Mouse (Mus musculus): Measurements from ENCODE around the gene Krt15. TPM values are rescaled to one million over a fixed set of nuclear protein-coding genes. Genes with fewer than 3 reads are reported as not detected.

The Krt15 gene
- not detected in 3 replicates for total RNA-seq (2017)

DNA sequence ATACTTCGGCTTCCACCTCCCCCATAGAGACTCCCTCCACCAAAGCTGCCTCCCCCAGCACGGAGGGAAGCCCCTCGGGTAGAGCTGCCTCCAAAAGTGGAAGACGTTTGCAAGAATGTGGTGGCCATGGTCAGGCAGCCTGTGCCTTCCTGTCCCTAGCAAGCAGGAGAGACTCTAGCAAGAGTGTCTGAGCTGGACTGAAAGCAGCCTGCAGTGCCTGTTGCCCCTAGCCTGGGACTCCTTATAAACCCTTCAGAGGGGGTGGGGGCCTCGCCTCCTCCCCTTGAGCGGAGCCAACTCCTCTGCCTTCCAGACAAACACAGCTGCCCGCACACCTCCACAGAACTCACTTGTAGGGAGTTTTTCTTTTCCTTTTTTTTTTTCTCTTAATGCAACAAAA, at the start of gene Krt15:
Gene Krt15, minus strand, starts transcription at position 198 of the 400 bp plus-strand sequence.
- ATAC-seq (replicated peaks; ENCODE audit: insufficient number of reproducible peaks, low FRiP score, low TSS enrichment, poor library complexity, severe bottlenecking), result no peak

DNA sequence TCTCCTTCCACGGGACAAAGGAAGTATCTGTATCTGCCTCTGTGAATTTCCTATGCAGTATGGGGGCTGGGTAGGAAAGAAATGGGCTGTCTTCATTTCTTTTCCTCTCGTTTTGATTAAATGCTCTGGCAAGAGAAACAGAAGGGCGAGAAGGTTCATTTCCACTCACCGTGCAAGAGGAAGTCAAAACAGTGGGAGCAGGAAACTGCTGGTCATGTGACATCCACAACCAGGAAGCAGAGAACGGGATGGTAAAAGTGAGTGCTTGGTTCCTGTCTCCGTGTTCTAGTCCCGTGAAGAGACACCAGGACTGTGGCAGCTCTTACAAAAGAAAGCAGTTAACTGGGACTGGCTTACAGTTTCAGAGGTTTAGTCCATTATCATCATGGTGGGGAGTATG, 46.0 kb upstream of the Krt15 start:
- ATAC-seq (replicated peaks; ENCODE audit: insufficient number of reproducible peaks, low FRiP score, low TSS enrichment, poor library complexity, severe bottlenecking), result no peak

DNA sequence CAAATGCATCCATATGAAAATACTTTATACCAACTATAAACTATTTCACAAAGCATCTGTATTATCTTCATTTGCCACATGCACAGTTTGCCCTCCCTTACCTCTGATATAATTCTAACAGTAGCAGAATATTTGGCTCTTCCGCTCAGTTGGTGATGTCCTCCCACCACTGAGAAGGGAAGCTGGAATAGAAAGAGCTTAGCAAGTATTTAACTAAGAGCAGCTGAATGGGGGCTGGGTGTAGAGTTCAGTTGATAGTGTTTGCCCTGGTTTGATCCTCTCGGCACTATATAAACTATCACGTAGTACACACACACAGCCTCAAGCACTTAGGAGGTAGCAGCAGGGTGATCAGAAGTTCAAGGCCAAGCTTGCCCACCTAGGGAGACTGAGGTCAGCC, 43.5 kb upstream of the Krt15 start:
- no peak for ATAC-seq (replicated peaks; ENCODE audit: insufficient number of reproducible peaks, low FRiP score, low TSS enrichment, poor library complexity, severe bottlenecking)

DNA sequence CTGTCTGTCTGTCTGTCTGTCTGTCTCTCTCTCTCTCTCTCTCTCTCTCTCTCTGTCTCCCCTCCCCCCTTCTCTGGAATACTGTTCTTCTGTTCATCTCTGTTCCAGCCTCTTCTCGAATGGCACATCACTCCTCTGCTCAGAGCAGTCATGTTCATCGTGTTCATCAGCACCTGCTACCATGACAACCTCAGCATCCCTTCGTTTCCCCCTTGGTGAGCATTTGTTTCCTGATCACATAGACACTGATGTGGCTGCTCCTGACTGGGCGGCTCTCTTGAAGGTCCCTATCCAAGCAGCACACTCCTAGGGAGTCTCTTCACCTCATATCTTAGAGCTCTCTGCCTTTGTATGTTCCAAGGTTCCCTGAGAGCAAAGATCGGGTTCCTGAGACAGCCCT, 42.6 kb upstream of the Krt15 start:
- ATAC-seq (replicated peaks; ENCODE audit: insufficient number of reproducible peaks, low FRiP score, low TSS enrichment, poor library complexity, severe bottlenecking), result no peak

DNA sequence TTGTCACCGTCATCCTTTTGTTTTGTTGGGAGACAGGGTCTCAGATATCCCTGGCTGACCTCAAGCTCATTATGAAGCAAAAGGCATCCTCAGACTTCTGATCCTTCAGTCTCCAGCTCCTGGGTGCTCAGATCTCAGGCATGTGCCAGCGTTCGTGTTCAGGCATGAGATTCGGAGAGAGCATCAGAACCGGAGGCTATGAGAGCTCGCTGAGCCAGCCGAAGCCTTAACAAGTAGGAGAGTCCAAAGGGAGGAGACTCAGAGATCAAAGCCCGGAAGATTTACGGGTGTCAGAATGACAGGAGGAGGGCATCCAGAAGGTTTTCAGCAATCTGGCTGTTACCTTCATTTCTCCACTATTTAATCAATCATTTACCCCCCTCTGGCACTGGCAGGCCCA, 41.1 kb upstream of the Krt15 start:
- no peak for ATAC-seq (replicated peaks; ENCODE audit: insufficient number of reproducible peaks, low FRiP score, low TSS enrichment, poor library complexity, severe bottlenecking)

DNA sequence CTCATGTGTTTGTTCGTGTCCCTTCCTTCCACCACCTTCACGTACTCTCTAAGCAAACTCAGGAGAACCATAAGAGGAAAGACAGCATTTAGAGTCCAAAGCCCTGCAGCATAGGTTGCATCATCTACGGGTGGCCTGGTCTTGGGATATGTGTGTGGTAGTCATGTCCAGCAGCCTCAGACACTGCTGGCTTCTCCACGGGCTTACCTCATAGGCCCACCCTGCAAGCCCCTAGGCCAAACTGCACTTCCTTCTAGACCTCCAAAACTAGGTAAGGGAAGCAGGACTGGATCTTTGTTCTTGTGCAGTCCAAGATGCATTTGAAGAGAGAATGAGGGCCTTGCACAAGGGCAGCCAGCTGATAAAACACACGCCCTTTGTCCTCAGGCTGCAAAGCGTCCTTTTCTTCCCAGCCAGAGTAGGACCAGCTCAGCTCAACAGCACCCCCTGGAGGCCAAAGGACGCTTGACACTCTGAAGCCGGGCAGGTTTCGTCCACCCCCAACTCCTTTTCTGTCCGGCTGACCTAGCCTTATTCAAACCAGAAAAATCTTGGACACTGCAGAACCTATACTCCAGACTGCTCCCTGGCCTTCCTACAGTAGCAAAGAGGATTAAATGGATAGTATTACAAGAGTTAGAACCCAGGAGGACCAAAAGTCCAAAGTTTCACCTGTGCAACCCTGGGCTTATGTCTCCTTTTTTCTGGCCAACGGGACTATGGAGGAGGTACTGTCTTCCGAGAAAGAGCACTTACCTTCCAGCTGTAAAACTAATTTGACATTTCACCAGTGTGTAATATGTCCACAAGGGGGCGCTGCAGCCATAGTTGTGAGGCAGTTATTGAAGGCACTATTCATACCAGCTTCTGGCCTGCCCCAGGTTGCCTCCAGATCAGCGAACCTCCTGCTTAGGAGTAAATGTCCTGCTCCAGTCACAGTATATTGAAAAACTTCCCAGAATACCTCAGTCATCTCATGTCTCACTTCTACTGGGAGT, 33.3 kb upstream of the Krt15 start:
- ATAC-seq (replicated peaks; ENCODE audit: insufficient number of reproducible peaks, low FRiP score, low TSS enrichment, poor library complexity, severe bottlenecking), result no peak

DNA sequence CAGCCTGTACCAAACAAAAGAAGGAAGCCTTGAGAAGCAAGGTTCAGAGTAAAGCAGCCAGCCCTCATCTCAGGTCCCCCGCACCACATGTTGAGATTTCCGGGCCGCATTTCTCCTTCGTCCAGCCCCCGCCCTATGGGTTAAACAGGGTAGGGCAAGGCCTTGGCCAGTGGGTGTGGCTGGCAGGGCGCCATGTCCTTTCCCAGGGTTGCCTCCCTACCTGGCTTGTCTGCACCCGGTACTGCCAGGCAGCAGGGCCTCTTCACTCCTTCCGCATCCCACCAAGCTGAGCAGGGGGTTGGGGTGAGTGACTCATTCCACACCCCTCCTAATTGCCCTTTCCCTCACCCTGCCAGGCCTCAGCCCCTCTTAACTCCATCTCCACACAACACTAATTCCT, 32.3 kb upstream of the Krt15 start:
- no peak for ATAC-seq (replicated peaks; ENCODE audit: insufficient number of reproducible peaks, low FRiP score, low TSS enrichment, poor library complexity, severe bottlenecking)

DNA sequence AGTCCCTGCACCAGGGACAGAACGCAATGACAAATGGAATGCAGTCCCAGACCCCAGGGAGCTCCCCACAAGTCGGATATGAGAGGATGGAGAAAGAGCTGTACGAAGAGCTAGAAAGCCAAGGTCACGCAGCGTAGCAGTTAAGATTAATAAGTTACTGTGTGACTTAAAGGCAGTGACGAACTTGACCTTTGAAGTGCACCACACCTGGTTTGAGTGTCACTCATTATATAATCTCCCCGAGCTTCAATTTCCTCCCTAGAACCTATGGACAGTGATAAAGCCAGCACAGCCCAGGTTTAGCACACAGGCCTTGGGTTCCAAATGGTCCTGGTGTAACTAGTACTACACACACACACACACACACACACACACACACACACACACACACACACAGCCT, 28.7 kb upstream of the Krt15 start:
- no peak for ATAC-seq (replicated peaks; ENCODE audit: insufficient number of reproducible peaks, low FRiP score, low TSS enrichment, poor library complexity, severe bottlenecking)

DNA sequence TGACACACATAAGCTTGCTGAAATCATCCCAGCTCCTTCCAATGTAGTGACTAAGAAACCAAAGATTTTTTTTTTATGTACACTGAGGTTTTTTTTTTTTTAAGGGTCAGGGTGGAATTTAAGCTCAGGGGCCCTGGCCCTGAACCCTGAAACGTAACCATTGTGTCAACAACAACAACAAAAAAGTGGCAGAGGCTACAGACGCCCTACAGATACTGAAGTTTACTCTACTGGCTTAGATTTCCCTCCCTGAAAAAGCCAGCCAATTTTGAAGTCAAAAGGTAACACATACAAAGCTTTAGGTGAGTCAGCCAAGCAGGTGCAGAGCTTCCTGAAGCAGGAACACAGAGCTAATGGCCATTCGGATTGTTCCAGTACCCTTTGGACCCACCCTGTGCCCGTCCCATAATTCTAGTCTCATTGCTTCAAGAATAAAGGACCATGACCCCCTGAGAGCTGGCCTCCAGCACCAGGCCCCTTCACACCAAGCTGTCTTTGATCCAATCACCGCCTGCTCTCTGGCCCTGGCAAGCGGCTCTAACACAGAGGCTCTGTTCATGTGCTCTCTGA, 22.3 kb upstream of the Krt15 start:
- ATAC-seq (replicated peaks; ENCODE audit: insufficient number of reproducible peaks, low FRiP score, low TSS enrichment, poor library complexity, severe bottlenecking), result no peak

DNA sequence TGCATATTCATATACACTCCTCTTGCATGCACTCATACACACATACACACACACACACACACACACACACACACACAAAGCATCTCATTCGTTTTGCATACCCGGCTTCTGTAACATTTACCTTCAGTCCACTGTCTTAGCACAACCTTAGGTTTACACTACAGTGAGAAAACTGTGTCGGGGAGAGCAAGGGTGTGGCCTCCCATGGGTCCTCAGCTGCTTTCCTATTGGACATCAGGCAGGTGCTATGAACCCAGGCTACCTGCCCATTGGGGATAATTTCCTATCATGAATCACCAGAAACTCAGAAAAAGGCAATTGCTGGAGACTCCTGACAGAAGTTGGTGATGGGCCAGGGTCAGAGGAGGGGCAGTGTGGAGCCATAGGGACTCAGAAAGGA, 21.6 kb upstream of the Krt15 start:
- no peak for ATAC-seq (replicated peaks; ENCODE audit: insufficient number of reproducible peaks, low FRiP score, low TSS enrichment, poor library complexity, severe bottlenecking)

DNA sequence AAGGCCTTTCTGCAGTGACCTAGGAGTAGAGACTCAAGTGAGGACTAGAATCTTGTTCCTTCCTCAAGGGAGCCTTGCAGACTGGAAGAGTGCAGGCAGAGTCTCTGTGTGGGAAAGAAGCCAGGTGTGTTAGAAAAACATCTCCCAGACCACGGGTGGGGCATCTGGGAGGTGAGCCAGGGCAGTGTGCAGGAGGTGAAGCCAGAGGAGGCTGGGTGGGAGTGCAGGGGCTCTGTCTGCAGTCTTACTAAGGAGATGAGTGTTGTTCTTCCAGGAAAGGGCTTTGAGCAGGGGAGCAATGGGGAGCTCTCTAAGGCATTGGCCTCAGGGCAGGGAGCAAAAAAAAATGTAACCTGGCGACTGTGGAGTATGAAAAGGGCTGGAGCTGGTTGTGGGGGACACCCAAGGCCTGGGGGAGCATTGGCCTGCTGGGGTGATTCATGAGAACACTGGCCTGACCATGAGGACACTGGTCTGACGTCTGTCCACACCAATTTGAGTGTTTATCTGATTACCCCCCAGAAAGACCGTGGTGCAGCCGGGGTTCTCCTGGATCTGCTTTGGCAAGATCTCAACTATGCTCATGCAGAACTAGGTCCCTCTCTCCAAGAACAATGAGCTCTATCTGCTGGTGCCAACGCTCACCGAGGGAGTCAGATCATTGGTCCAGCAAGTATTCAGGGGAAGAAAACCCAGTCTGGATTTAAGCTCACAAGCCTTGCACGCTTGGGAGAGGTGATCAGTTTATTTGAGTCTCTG, 19.9 kb upstream of the Krt15 start:
- ATAC-seq (replicated peaks; ENCODE audit: insufficient number of reproducible peaks, low FRiP score, low TSS enrichment, poor library complexity, severe bottlenecking), result no peak

DNA sequence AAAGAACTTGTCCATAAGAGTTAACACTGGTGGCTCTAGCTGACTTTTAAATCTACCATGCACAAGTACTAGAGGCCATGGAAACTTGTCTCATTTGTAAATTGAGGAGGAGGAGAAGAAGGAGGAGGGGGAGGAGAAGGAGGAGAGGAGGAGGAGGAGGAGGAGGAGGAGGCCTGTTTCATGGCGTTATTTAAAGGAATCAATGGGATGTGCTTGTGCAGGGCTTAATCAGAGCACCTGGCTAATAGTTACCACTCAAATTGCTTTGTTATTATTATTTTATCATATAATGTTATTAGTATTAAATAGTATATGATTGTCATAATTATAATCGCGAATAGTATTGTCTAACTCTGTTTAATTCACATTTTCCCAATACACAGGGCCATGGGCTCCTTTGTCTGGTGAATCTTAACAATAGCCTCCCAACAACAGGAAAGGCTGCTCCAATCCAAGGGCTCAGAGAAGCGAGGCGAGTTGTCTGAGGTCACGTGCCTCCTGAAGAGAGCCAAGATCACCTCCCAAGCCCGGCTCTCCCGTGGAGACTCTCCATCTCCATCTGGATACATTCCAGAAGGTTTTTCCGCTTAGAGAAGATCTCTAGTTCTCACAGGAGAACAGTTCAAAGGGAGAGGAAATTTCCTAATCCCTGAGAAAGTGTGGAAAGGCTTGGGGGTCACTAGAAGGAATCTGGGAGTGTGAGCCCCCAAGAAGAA, 13.0 kb upstream of the Krt15 start, which contains the start of gene Krt19:
Gene Krt19, minus strand, starts transcription at position 51 of the 716 bp plus-strand sequence.
- ATAC-seq (replicated peaks; ENCODE audit: insufficient number of reproducible peaks, low FRiP score, low TSS enrichment, poor library complexity, severe bottlenecking), result no peak

DNA sequence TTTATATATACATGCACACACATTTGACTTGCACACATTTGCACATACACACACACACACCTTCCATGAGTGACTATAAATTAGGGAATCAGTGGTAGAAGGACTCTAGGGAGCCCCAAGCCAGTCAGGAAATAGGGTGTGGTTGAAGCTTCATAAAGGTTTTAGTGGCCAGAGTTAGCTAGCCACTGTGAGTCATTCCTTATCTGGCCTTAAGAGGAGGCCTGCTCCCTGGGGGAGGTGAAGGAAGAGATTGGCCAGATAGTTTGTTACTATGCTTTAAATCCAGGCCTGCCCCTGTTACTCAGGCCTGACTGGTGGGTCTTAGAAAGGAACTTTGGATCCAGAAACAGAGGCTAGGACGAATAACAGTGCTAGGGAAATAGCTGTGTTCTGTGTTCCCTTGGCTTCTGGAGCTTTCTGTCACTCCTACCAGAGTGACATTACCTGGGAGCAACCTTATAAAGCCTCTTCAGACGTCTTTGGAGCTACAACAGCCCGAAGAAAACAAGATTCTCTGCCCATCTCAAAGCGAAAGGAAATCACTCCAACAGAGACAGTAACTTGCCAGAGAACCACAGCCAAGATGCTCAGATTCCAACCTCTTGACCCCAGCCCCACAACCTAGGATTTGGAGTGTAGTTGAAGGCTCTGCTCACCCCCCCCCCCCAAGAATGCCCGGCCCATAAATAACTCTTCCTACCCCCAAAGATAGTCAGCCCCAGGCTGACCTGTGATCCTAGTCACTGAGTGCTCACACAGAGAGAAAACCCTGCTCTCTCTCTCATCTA, 12.0 kb upstream of the Krt15 start:
- no peak for ATAC-seq (replicated peaks; ENCODE audit: insufficient number of reproducible peaks, low FRiP score, low TSS enrichment, poor library complexity, severe bottlenecking)

DNA sequence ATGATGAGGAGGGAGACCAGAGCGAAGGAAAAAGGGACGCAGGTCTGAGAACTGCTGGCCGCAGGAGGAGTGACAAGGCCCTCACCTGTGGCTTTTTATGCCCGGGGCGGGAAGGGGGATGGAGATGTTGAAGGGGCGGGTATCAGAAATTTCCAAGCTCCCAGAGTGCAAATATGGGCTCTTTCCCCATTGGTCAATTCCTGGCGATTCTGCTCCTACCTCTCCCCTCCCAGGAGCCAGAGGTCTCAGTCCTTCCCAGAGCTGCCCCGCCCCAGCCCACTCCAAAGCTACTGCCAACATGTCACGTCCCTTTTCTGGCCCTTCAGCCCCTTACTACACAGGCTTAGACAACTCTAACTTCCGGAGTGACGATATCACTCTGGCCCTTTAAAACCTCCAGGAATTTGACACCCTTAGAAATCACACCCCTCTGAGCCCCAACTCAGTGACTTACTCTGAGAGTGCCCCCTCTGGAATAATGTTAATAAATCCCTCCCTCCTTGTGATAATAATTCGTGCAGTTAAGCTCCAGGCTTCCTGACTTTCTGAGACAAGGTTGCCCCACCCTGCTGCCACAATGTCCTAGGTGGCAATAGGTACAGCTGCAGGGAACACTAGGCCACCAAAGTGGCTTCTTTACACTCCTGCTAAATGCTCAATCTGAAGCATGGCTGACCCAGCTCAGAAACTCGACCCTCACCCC, 10.3 kb upstream of the Krt15 start:
- no peak for ATAC-seq (replicated peaks; ENCODE audit: insufficient number of reproducible peaks, low FRiP score, low TSS enrichment, poor library complexity, severe bottlenecking)

DNA sequence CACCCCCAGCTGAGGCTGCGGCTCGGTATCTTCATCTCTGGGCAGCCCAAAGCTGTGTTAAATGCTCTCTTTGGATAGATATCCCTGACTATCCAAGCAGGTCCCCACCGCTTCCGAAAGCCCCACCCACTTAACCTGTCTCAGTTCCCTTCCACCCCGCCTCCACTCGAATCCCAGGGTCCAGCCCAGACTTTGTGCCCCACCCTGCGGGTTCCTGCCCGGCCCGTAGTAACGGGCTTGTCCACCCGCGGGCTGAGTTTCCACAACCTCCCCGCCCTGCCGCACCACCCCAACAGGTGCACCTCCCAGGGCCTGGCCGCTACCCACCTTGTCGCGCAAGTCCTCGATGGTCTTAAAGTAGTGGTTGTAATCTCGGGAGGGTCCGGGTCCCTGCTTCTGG, 9.4 kb upstream of the Krt15 start:
- no peak for ATAC-seq (replicated peaks; ENCODE audit: insufficient number of reproducible peaks, low FRiP score, low TSS enrichment, poor library complexity, severe bottlenecking)

DNA sequence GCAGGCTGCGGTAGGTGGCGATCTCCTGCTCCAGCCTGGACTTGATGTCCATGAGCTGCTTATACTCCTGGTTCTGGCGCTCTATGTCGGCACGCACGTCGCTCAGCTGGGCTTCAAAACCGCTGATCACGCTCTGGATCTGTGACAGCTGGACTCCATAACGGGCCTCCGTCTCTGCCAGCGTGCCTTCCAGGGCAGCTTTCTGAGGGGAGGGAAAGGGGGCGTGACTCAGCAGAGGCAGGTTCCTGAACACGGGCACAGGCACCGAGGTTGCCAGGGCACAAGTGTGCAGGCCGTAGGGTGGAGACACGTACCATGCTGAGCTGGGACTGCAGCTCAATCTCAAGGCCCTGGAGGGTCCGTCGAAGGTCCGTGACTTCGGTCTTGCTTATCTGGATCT, 5.2 kb upstream of the Krt15 start:
- ATAC-seq (replicated peaks; ENCODE audit: insufficient number of reproducible peaks, low FRiP score, low TSS enrichment, poor library complexity, severe bottlenecking), result no peak

DNA sequence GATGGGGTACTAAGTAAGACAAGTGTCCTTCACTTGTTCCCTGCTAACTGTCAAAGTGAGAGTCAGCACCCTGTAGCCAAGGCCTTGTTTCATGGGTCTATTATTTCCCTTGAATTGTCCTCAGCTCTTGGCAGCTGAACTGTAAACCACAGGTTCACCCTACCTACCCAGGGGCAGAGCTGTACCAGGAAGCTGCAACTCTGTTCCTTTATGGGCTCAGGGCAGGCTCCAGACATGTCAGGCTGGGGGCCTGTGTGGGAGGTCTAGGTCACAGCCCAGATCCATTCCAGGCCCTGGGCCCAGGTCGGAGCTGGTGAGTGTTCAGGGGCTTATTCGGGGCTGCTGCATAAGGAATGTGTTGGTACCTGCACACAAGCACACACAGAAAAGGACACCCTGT, 3.7 kb upstream of the Krt15 start:
- no peak for ATAC-seq (replicated peaks; ENCODE audit: insufficient number of reproducible peaks, low FRiP score, low TSS enrichment, poor library complexity, severe bottlenecking)

DNA sequence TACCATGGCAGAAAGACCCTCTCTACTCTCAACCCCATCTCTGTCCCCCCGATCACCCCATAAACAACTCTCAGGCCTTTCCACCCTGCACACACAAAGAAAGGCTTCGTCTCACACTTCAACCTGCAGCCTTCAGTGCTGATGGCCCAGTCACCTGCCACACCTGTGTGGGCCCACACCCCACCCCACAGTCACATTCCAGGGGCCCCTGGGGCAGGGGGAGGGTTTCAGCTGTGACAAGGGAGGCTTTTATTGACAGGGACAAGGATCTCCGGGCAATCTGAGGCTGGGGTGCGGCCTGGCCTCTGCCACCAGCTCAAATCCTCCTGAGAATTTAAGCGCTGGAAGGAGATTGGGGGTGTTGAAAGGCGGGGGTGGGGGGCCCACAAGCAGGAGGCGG, 3.1 kb upstream of the Krt15 start:
- ATAC-seq (replicated peaks; ENCODE audit: insufficient number of reproducible peaks, low FRiP score, low TSS enrichment, poor library complexity, severe bottlenecking), result no peak
